Mouse (Mus musculus) cerebellum, postnatal 36 days (tissue): ENCODE data around the gene Madcam1.
A peak's percentile ranks its signal among the peaks of the same experiment; 100 is the strongest.

Experiments
- DNase-seq, 2 experiments: peaks; one replicate each; pipeline ENCODE4 v3.0.0; 2021 to 2022; ENCODE audit warnings: mixed read lengths in 2 of 2

The Madcam1 gene

GRCm38 (mm10) chr10:79713163-79713562 is 48.8 kb downstream of the Madcam1 start:
- no peak for DNase-seq

- DNase-seq = no peak
Measured at GRCm38 (mm10) chr10:79714996-79715395, 50.6 kb downstream of the Madcam1 start.

GRCm38 (mm10) chr10:79716254-79716987 is 52.1 kb downstream of the Madcam1 start, which contains the start of gene Hcn2:
TSS of gene Hcn2 (plus strand) at chr10:79716634.
- DNase-seq = peak; percentile 52 to 65

- DNase-seq = peak; percentile 59 to 72
Measured at GRCm38 (mm10) chr10:79716988-79717355, 52.6 kb downstream of the Madcam1 start.

- peak; percentile 51 to 58 for DNase-seq
Measured at GRCm38 (mm10) chr10:79717640-79718357, 53.4 kb downstream of the Madcam1 start.
